Mouse (Mus musculus) limb, embryonic 14.5 days (tissue): ENCODE data around the gene Zpr1. TPM values are rescaled to one million over a fixed set of nuclear protein-coding genes. Genes with fewer than 3 reads are reported as not detected.

Experiments used
- ATAC-seq: fragments of 200-750 bp; cut with Nextera tagmentation; 2 replicates; pipeline ENCODE4 v1.8.0; 2017; ENCODE audit warnings: low read depth, moderate number of reproducible peaks, moderate TSS enrichment; ENCODE audit not compliant: low FRiP score
- DNase-seq: peaks from one replicate; pipeline ENCODE4 v3.0.0-alpha.2; 2015; ENCODE audit warnings: low spot score
- H3K27ac ChIP-seq: fragments of 300-500 bp; sonication (generic); replicated peaks from 2 replicates; pipeline ENCODE4 v1.5.1; 2014; ENCODE audit warnings: low read depth, mild to moderate bottlenecking, low read length, moderate library complexity, mixed read lengths
- H3K27me3 ChIP-seq: fragments of 300-500 bp; sonication (generic); 2 replicates; pipeline ENCODE4 v1.6.1; 2014; ENCODE audit warnings: low read length, mixed read lengths; ENCODE audit not compliant: control insufficient read depth, insufficient read depth
- H3K36me3 ChIP-seq: fragments of 300-500 bp; sonication (generic); 2 replicates; pipeline ENCODE4 v1.6.1; 2014; ENCODE audit warnings: mild to moderate bottlenecking, low read length, moderate library complexity, mixed read lengths; ENCODE audit not compliant: control insufficient read depth, insufficient read depth
- H3K4me1 ChIP-seq: fragments of 300-500 bp; sonication (generic); 2 replicates; pipeline ENCODE4 v1.6.1; 2014; ENCODE audit warnings: antibody characterized with exemption, low read length, mixed read lengths; ENCODE audit not compliant: control insufficient read depth, insufficient read depth
- H3K4me2 ChIP-seq: fragments of 300-500 bp; sonication (generic); replicated peaks from 2 replicates; pipeline ENCODE4 v1.6.1; 2014; ENCODE audit warnings: low read depth, mild to moderate bottlenecking, low read length, moderate library complexity; ENCODE audit not compliant: severe bottlenecking
- H3K4me3 ChIP-seq: fragments of 300-500 bp; sonication (generic); replicated peaks from 2 replicates; pipeline ENCODE4 v1.5.1; 2014; ENCODE audit warnings: low read length
- H3K9ac ChIP-seq: fragments of 300-500 bp; sonication (generic); 2 replicates; pipeline ENCODE4 v1.6.1; 2014; ENCODE audit warnings: mild to moderate bottlenecking, low read depth, low read length, moderate library complexity; ENCODE audit not compliant: severe bottlenecking
- H3K9me3 ChIP-seq: fragments of 300-500 bp; sonication (generic); 2 replicates; pipeline ENCODE4 v1.6.1; 2016; ENCODE audit warnings: low read length; ENCODE audit not compliant: control insufficient read depth
- POLR2A ChIP-seq: fragments of 200-500 bp; IDR thresholded peaks from 2 replicates; pipeline ENCODE4 v1.8.0; 2012; ENCODE audit warnings: inconsistent platforms, mild to moderate bottlenecking, moderate library complexity, borderline replicate concordance; ENCODE audit not compliant: insufficient read depth, insufficient read length; ENCODE audit errors: extremely low read depth
- WGBS: fragments of 180-500 bp; shearing (Covaris S2); extraction: QIAGEN DNeasy Blood & Tissue Kit; methylation state at CpG from one replicate; pipeline ENCODE4 v1.1.7; 2014; 5-methylcytosine and 5-hydroxymethylcytosine counted together
- polyA plus RNA-seq, 2 experiments: library from polyadenylated mRNA; depleted of rRNA in 1 of 2; stranded (reverse) in 1 of 2; unstranded in 1 of 2; fragments of >200 nt; fragmentation: Nextera tagmentation in 1 of 2; extraction: Ambion mirVana in 1 of 2; gene quantifications; 2 replicates each; pipeline versions ENCODE4 v1.2.1 to v1.2.3; 2012 to 2014

Zpr1 gene
- polyA plus RNA-seq, 2 experiments = 38.7 to 54.2 TPM

- Histone ChIP-seq H3K4me1 (peaks cover 8% of the 10 kb centered on the region), H3K36me3 (peaks cover 4% of the 10 kb centered on the region; the same call in 1 of the 2 replicates), H3K4me2 (no peak within 1 kb of the TSS), H3K4me3 (no peak within 1 kb of the TSS), H3K9me3 (no peaks in the 10 kb centered on the region), H3K27me3 (no peaks in the 10 kb centered on the region), H3K27ac (no peak within 1 kb of the TSS), H3K9ac (no peak within 1 kb of the TSS)
- DNase-seq = no peak
- ATAC-seq = no peak
- WGBS = 65% methylated on average over 9 of the region's 9 CpGs
- no peak for TF ChIP-seq POLR2A
Measured at GRCm38 (mm10) chr9:46228491-46228890, 44.4 kb upstream of the Zpr1 start, which contains the start of gene Apoa1. Gene Apoa1, plus strand, starts transcription at chr9:46228580.

DNA sequence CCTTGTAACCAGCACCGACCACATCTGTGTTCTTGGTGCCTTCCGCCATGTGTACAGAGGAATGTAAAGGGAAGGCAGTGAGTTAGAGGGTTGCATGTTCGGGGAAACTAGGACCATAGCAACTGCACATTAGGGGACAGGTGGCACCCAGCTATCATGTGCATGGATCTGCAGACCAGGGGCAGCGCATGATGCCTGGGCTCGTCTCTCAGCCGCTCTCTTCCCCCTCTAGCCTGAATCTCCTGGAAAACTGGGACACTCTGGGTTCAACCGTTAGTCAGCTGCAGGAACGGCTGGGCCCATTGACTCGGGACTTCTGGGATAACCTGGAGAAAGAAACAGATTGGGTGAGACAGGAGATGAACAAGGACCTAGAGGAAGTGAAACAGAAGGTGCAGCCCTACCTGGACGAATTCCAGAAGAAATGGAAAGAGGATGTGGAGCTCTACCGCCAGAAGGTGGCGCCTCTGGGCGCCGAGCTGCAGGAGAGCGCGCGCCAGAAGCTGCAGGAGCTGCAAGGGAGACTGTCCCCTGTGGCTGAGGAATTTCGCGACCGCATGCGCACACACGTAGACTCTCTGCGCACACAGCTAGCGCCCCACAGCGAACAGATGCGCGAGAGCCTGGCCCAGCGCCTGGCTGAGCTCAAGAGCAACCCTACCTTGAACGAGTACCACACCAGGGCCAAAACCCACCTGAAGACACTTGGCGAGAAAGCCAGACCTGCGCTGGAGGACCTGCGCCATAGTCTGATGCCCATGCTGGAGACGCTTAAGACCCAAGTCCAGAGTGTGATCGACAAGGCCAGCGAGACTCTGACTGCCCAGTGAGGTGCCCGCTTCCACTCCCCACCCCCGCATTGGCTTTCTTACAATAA is 43.1 kb upstream of the Zpr1 start:
- TF ChIP-seq POLR2A = peak; percentile 84; the same call in 1 of the 2 replicates
- Histone ChIP-seq H3K9ac (peak overlapping the region; percentile 63), H3K4me2 (peak overlapping the region; percentile 83), H3K4me3 (peak overlapping the region; percentile 48), H3K4me1 (peaks cover 8% of the 10 kb centered on the region), H3K27ac (no peak overlapping the region), H3K27me3 (no peaks in the 10 kb centered on the region), H3K9me3 (no peaks in the 10 kb centered on the region), H3K36me3 (no peaks in the 10 kb centered on the region)
- ATAC-seq = peak; percentile 89
- peak; percentile 85 for DNase-seq
- 14% methylated on average over 37 of the region's 37 CpGs for WGBS

DNA sequence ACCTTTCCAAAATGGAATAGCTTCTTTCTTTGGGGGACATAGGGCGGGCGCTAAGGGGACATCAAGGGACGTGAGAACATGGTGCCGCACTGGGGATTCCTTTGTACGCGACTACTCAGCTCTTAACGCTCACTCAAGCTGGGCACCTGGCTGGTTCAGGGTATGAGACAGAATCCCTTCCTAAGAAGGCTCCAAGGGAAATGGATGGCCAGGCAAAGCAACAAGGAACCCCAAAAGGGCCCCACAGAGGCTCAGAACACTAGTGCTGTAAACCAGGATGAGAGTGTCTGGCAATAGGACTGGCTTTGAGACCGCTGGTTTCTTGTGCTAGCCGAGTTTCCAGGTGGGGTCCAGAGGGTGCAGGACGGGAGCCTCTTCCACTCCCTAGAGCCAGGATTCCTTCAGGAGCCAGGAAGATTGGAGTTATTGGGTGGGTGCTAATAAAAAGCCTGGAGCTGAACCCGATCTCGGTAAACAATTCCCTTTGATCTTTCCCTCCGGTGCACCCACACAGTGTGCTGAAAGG is 42.4 kb upstream of the Zpr1 start:
- Histone ChIP-seq H3K36me3 (no peaks in the 10 kb centered on the region), H3K9me3 (no peaks in the 10 kb centered on the region), H3K4me3 (peak overlapping the region; percentile 48), H3K27ac (no peak overlapping the region), H3K4me1 (peaks cover 8% of the 10 kb centered on the region), H3K4me2 (peak overlapping the region; percentile 83), H3K9ac (peak overlapping the region; percentile 63), H3K27me3 (no peaks in the 10 kb centered on the region)
- WGBS = 8% methylated on average over 13 of the region's 13 CpGs
- TF ChIP-seq POLR2A = no peak
- peak; percentile 21; the same call in 1 of the 2 replicates for ATAC-seq
- DNase-seq = peak; percentile 7

DNA sequence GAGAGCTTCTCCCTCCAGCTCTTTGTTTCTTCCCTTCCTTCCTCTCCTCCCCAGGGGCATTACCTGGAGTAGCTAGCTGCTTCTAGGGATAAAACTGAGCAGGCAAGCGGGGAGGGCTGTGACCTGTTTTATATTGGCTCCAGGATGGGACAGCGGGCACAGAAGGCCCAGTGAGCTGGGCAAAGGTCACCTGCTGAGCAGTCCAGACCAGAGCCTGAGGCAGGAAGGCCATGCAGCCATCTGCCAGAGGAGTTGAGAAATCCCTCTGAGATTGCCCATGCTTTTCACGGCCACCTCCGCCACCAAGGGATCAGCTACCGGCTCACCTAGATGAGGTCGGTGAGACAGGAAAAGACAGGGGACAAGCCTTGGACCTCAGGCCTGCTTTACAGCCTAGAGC is 37.7 kb upstream of the Zpr1 start:
- Histone ChIP-seq H3K4me2 (no peak overlapping the region), H3K27ac (no peak overlapping the region), H3K4me3 (no peak overlapping the region), H3K36me3 (no peaks in the 10 kb centered on the region), H3K27me3 (no peaks in the 10 kb centered on the region), H3K4me1 (peaks cover 8% of the 10 kb centered on the region), H3K9me3 (no peaks in the 10 kb centered on the region), H3K9ac (no peak overlapping the region)
- no peak for TF ChIP-seq POLR2A
- no peak for DNase-seq
- ATAC-seq = no peak
- 88% methylated on average over 6 of the region's 6 CpGs for WGBS

DNA sequence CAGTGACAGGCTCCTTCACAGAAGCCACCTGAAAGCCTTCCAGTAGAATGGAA is 37.4 kb upstream of the Zpr1 start, which contains the start of gene Apoc3:
Apoc3 (minus strand) TSS at position 41 of the 53 bp plus-strand sequence.
- Histone ChIP-seq H3K9me3 (no peaks in the 10 kb centered on the region), H3K27me3 (no peaks in the 10 kb centered on the region), H3K4me1 (peaks cover 5% of the 10 kb centered on the region), H3K27ac (no peak within 1 kb of the TSS), H3K4me3 (no peak within 1 kb of the TSS), H3K4me2 (no peak within 1 kb of the TSS), H3K36me3 (no peaks in the 10 kb centered on the region), H3K9ac (no peak within 1 kb of the TSS)
- DNase-seq (no peak), ATAC-seq (no peak)
- TF ChIP-seq POLR2A = no peak
